Mouse (Mus musculus) v-Abl transformed pro-B cells (cell line): ENCODE measurements at regions not wholly inside any gene's neighbourhood (a gene's known extent, or its start where the extent isn't known, plus 50 kb on each side); places are given as distances from the start of the nearest gene placed in this dataset.

Experiments
- in situ Hi-C, 2 experiments: fragments of 400-800 bp; cut with MboI; formaldehyde crosslinking; loops; one replicate each; pipeline ENCODE4 v1.15.1; 2025; ENCODE audit not compliant: unreplicated experiment in 2 of 2

DNA sequence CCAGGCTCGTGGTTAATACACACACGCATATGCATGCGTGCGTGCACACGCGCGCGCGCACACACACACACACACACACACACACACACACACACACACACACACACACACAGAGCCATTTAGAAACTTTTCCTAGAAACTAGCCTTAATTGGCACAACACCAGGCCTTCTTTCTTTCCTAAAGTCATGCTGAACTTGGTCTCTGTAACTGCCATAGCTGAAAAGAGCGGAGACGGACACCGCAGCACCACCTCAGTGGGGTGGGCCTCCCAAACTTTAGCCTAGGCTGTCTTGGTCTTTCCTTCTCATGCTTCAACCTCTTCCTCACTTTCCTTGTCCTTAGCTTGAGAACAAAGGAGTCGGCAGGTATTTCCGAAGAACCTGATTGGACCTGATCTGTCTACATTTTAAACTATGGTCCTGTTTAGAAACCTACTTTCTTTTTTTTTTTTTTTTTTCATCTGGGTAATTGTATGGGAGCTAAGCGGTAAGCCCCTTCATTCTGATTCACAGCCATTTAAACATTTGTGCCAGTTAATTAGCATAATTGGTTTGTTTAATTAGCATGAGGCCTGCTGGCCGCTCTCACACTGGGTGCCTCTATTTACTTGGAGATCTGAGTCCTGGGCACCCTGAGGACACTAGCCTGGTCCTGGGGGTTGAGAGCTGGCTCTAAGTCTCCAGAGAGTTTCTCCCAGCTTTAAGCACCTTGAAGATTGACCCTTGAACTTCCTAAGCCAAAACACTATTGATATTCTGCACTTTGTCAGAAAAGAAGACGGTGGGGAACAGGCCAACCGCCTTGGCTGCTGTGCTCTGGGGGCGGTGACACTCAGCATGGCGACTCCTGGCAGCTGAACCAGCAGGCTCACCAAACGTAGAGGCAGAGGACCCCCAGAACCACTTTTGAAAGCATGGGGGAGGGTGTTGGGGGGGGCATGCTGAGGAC lies 269.7 kb upstream of the Irx3 start:
- in situ Hi-C loops = no loop called here

- in situ Hi-C loops = no loop called here
Observed at GRCm38 (mm10) chr8:92070704-92071103, 268.8 kb upstream of the Irx3 start.

GRCm38 (mm10) chr8:92066435-92066834 lies 264.6 kb upstream of the Irx3 start:
- in situ Hi-C loops = no loop called here

- in situ Hi-C loops = no loop called here
Observed at GRCm38 (mm10) chr8:92065554-92066239, 263.8 kb upstream of the Irx3 start.

GRCm38 (mm10) chr8:92064971-92065370 lies 263.1 kb upstream of the Irx3 start:
- in situ Hi-C loops = no loop called here

GRCm38 (mm10) chr8:92064175-92064821 lies 262.4 kb upstream of the Irx3 start:
- in situ Hi-C loops = no loop called here

DNA sequence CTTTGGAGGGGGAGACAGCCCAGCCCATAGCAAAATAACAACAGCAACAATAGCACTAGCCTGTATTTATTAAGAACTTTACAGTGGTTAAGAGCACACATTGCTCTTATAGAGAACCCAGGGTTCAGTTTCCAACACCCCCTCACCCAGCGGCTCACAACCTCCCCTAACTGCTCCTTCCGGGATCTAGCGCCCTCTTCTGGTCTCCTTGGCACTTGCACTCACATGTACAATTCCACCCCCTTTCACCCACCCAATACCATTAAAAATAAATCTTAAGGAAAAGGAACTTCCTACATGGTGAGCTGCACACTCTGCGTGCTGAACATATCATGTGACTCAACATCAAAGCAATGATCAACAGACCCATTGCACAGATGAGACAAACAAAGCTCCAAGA lies 261.5 kb upstream of the Irx3 start:
- in situ Hi-C loops = no loop called here

- in situ Hi-C loops = no loop called here
Observed at GRCm38 (mm10) chr8:92059471-92059870, 257.6 kb upstream of the Irx3 start.

- in situ Hi-C loops = no loop called here
Observed at GRCm38 (mm10) chr8:92058953-92059352, 257.1 kb upstream of the Irx3 start.

GRCm38 (mm10) chr8:92057857-92058256 lies 256.0 kb upstream of the Irx3 start:
- in situ Hi-C loops = no loop called here

DNA sequence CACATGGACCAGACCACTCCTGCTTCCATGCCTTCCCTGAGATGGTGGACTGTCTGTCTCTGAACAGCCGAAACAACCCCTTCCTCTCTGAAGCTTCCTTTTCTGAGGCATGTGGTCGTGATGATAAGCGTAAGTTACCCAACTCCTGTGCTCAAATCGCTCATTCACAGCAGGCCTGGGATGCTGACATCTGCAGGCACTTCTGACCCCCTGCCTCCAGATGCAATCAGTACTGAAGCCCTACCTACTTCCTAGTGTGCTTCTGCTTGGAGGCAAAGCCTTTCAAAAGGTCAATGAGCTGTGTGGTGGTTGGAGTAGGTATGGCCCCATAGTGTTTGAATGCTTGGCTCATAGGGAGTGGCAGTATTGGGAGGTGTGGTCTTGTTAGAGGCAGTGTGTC lies 253.7 kb upstream of the Irx3 start:
- in situ Hi-C loops = no loop called here

- in situ Hi-C loops = no loop called here
Observed at GRCm38 (mm10) chr8:92044695-92045094, 242.8 kb upstream of the Irx3 start.

DNA sequence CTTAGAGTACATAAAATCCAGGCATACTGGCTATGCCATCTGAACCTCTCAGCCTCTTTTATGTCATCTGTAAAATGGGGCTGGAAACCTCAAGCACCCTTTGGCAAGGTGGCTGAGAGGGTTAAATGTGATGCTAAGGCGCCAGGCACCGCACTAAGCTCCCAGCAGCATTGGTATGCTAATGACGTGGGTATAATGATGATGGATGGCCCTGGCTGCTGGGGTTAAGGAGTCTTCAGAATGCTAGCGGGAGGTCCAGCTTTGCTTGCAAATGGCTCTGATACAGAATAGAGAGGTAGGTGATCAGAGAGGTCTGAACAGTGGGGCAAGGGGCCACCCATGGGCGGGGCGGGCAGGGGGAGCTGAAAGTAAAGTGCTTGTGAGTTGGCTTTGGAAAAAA lies 241.1 kb upstream of the Irx3 start:
- in situ Hi-C loops = no loop called here

GRCm38 (mm10) chr8:92029954-92030353 lies 228.1 kb upstream of the Irx3 start:
- in situ Hi-C loops = no loop called here

DNA sequence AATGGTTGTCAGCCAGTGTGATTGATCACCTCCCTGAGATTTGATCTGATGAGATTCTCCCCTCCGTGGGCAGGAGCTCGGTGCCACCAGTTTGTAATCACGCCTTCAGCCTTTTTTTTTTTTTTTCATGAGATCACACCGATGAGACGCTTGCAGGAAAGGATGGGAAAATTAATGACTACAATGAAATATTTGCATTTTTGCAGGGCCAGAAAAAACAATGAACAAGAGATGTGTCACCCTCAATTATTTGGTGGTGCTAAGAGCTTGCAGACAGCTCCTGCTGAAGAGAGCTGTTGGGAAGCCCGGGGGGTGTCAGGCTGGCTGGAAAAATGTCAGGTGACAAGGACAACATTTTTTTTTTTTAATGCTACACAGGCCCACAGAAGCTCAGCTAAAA lies 227.6 kb upstream of the Irx3 start:
- in situ Hi-C loops = no loop called here

DNA sequence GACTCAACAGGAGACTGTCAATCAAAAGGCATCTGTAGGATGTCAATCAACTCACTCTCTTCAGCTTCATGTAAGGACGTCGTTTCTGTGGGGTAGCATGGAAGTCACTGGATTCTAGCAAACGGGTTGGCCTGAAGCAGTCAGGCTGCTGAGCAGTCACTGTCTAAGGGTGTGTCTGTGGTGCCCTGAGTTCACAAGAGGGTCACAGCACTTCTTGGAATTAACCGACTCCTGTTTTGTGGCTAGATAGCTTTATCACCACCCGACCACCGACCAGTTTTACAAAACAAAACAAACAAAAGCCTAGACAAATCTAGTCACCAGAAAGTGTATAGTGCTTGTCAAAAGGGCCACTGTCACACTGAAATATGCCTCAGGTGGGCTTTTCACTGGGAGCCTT lies 226.4 kb upstream of the Irx3 start:
- in situ Hi-C loops = no loop called here

DNA sequence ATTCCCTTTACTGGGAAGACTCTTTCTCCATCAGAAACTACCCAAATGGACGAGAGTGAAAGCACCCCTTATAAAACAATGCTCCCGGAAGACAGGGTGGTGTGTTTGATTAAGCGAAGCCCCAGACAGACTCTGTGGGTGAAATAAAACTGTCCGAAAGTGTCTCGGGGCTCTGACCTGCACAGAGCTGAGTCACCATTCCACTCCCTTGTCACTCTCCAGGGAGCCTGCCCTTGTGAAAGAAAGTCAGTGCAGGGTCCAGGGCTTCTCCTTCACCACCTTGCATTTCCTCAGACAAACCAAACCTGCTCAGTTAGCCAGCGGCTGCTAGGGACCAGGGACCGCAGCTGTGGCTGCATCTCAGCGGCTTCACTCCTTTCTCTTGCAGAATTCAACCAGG lies 222.3 kb upstream of the Irx3 start:
- in situ Hi-C loops = loop anchor here in 1 of 2 experiments (25.0 kb wide), 1 partner anchor 537 kb away; no protein-coding TSS in a partner anchor

DNA sequence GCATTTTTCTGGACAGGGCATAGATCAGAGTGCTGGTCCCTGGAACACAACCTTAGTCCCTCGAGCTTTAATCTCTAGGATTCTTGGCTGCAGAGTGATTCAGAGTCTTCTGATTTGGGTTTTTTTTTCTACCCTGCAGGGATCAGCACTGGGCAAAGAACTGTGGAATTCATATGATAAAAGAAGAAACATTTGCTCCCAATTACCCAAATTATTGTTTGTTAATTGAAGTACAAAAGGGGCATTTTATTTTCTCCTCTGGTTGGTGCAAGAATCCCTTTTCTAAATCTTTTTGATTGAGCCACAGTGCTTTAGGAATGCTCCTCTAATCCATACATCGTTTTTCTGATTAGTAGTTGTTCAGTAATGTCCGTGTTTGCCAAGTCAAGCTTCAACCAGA lies 219.7 kb upstream of the Irx3 start:
- in situ Hi-C loops = loop anchor here in 1 of 2 experiments (25.0 kb wide), 1 partner anchor 534 kb away; no protein-coding TSS in a partner anchor

GRCm38 (mm10) chr8:92014704-92015103 lies 212.8 kb upstream of the Irx3 start:
- in situ Hi-C loops = loop anchor here (5.0 to 25.0 kb wide), 2 partner anchors 482 to 527 kb away; no protein-coding TSS in a partner anchor

GRCm38 (mm10) chr8:92013183-92013582 lies 211.3 kb upstream of the Irx3 start:
- in situ Hi-C loops = loop anchor here (5.0 to 25.0 kb wide), 2 partner anchors 481 to 526 kb away; no protein-coding TSS in a partner anchor

DNA sequence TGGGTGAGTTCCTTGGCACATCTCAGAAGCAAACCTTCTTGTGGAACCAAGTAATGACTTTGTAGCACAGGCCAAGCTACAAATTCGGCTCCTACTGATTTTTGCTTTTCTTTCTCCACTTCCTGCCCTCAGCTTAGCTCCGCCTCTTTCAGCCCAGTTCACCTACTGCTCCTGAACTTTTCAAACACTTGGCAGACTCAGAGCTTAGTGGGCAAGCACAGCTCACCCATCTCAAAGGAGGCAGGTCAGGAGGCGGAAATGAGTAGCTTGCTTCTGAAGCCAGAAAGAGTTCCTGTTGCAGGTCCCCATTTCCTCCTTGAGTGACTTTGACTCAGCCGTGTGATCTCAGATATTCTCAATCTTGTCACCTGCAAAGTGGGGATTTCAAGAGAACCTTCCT lies 208.5 kb upstream of the Irx3 start:
- in situ Hi-C loops = loop anchor here (5.0 to 25.0 kb wide), 2 partner anchors 478 to 523 kb away; no protein-coding TSS in a partner anchor
